Mouse (Mus musculus) heart, embryonic 13.5 days (tissue): ENCODE data around the gene Hist1h2bk. TPM values are rescaled to one million over a fixed set of nuclear protein-coding genes. Genes with fewer than 3 reads are reported as not detected.
"Not testable (repeated sequence)": the region's sequence is repeated elsewhere in the genome, so short reads cannot be mapped to it uniquely, and the experiment has no call there.

ENCODE experiments used
- ATAC-seq: fragments of 200-750 bp; cut with Nextera tagmentation; 2 replicates; pipeline ENCODE4 v1.8.0; 2017; ENCODE audit warnings: moderate TSS enrichment; ENCODE audit not compliant: insufficient number of reproducible peaks, low FRiP score, low TSS enrichment; ENCODE audit errors: extremely low read depth
- H3K27ac ChIP-seq: fragments of 300-500 bp; sonication (generic); replicated peaks from 2 replicates; pipeline ENCODE4 v1.5.1; 2015; ENCODE audit warnings: moderate library complexity, mild to moderate bottlenecking, inconsistent platforms
- H3K27me3 ChIP-seq: fragments of 300-500 bp; sonication (generic); replicated peaks from 2 replicates; pipeline ENCODE4 v1.6.1; 2015; ENCODE audit warnings: mild to moderate bottlenecking, inconsistent platforms
- H3K36me3 ChIP-seq: fragments of 300-500 bp; sonication (generic); 2 replicates; pipeline ENCODE4 v1.6.1; 2015; ENCODE audit warnings: mild to moderate bottlenecking, inconsistent platforms
- H3K4me1 ChIP-seq: fragments of 300-500 bp; sonication (generic); 2 replicates; pipeline ENCODE4 v1.6.1; 2015; ENCODE audit warnings: inconsistent platforms
- H3K4me2 ChIP-seq: fragments of 300-500 bp; sonication (generic); 2 replicates; pipeline ENCODE4 v1.6.1; 2015; ENCODE audit warnings: inconsistent platforms, mild to moderate bottlenecking, moderate library complexity
- H3K4me3 ChIP-seq: fragments of 300-500 bp; sonication (generic); 2 replicates; pipeline ENCODE4 v1.5.1; 2015; ENCODE audit warnings: moderate library complexity, mild to moderate bottlenecking, inconsistent platforms
- H3K9ac ChIP-seq: fragments of 300-500 bp; sonication (generic); 2 replicates; pipeline ENCODE4 v1.6.1; 2015; ENCODE audit warnings: inconsistent platforms, mild to moderate bottlenecking, moderate library complexity
- H3K9me3 ChIP-seq: fragments of 300-500 bp; sonication (generic); 2 replicates; pipeline ENCODE4 v1.6.1; 2016; ENCODE audit warnings: inconsistent platforms
- WGBS: fragments of 180-500 bp; shearing (Covaris S2); methylation state at CpG from one replicate; pipeline ENCODE4 v1.1.7; 2015; ENCODE audit warnings: mixed read lengths; 5-methylcytosine and 5-hydroxymethylcytosine counted together
- polyA plus RNA-seq: library from polyadenylated mRNA; unstranded; fragments of >200 nt; fragmentation: Nextera tagmentation; extraction: Ambion mirVana; gene quantifications from 2 replicates; pipeline ENCODE4 v1.2.1, GENCODE M21; 2015

Gene Hist1h2bk
- polyA plus RNA-seq, 1 experiment from 2014 or later: 3.1 TPM

DNA sequence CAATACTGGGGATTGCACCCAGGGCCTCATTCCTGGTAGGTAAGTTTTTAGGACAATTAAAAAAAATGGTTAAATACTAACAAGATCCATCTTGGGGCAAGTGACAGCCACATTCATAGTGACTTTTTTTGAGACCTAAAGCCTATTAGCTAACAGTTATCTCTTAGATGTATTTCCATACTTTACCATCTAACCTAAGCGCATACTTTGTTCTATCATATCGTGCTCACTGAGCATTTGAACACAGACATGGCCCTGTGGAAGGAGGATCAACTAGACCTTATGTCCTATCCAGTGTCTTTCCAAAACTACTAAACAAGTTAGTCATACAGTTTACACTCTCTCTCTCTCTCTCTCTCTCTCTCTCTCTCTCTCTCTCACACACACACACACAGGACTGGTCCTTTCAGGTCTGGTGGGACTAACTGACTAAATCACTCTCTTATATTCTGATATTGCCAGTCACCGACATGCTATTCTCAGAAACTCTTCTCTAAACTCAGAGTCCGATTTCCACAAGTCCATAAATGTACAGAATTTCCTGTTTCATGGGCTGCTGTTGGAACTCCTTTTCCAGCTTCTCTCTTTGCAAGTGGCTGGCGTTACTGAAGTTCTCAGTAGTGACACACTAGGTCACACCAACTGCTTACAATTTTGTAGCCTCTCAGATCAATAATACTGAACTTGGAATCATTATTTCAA is 1.8 kb upstream of the Hist1h2bk start:
- Histone ChIP-seq H3K4me3 (peak overlapping the region; percentile 53), H3K9ac (peak overlapping the region; percentile 84), H3K36me3 (no peaks in the 10 kb centered on the region), H3K9me3 (no peaks in the 10 kb centered on the region), H3K27ac (0 out of 2 replicates have a peak overlapping the region, but pooled peaks have one; percentile 80), H3K4me1 (peaks cover 37% of the 10 kb centered on the region), H3K27me3 (no peaks in the 10 kb centered on the region), H3K4me2 (peak overlapping the region; percentile 78)
- 52% methylated on average over 5 of the region's 5 CpGs for WGBS
- no peak for ATAC-seq

GRCm38 (mm10) chr13:22034443-22035266 is 1.0 kb upstream of the Hist1h2bk start:
- under 1% methylated on average over 14 of the region's 14 CpGs for WGBS
- ATAC-seq: no peak; the same call in 1 of the 2 replicates

DNA sequence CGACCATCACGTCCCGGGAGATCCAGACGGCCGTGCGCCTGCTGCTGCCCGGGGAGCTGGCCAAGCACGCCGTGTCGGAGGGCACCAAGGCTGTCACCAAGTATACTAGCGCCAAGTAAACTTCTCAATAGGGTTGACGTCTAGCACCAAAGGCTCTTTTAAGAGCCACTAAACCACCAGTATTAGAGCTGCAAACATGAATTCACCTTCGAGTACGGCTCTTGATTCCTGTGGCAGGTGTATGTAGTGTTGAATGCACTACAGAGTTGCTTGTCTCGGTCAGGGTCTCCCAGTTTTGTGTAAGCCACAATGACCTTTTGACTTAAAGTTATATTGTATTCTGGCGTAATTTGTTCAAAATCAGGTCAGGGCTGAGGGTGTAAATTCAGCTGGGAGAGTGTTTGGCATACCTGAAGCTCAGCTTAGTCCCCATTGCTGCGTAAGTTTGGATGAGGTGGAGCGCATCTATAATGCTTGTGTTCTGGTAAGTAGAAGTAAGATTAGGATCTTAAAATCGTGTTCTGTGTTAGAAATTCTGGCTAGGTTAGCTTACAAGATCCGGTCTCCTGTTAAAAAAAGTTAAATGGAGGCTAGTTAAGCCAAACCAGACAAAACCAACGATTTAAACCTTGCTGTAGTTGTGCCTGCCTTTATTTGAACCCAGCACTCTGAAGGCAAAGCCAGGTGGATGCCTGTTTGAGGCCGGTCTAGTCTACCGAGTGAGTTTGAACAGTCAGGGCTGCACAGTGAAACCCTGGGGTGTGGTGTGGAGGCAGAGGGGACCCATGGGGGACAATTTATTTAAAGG is 683 bp downstream of the Hist1h2bk start:
- WGBS: 4% methylated on average over 20 of the region's 23 CpGs
- Histone ChIP-seq H3K27ac (peak overlapping the region; percentile 81), H3K36me3 (no peaks in the 10 kb centered on the region), H3K9ac (peak overlapping the region; percentile 79), H3K4me2 (peak overlapping the region; percentile 78), H3K9me3 (no peaks in the 10 kb centered on the region), H3K4me1 (peaks cover 42% of the 10 kb centered on the region), H3K27me3 (no peaks in the 10 kb centered on the region), H3K4me3 (peak overlapping the region; percentile 53)
- ATAC-seq: no peak

More at GRCm38 (mm10) chr13:22034443-22035266, 1.0 kb upstream of the Hist1h2bk start:
- Histone ChIP-seq H3K27ac (peak overlapping the region; percentile 80), H3K4me3 (peak overlapping the region; percentile 53), H3K9me3 (no peaks in the 10 kb centered on the region), H3K4me1 (peaks cover 32% of the 10 kb centered on the region), H3K36me3 (no peaks in the 10 kb centered on the region), H3K9ac (peak overlapping the region; percentile 84), H3K27me3 (no peaks in the 10 kb centered on the region), H3K4me2 (peak overlapping the region; percentile 78)

GRCm38 (mm10) chr13:22036986-22037385 is 1.3 kb downstream of the Hist1h2bk start:
- Histone ChIP-seq H3K36me3 (no peaks in the 10 kb centered on the region), H3K9ac (peak overlapping the region; percentile 79), H3K4me1 (peaks cover 47% of the 10 kb centered on the region), H3K4me2 (peak overlapping the region; percentile 78), H3K9me3 (no peaks in the 10 kb centered on the region), H3K27me3 (no peaks in the 10 kb centered on the region), H3K4me3 (peak overlapping the region; percentile 53), H3K27ac (peak overlapping the region; percentile 81)
- WGBS: 65% methylated on average over 3 of the region's 3 CpGs
- ATAC-seq: no peak

DNA sequence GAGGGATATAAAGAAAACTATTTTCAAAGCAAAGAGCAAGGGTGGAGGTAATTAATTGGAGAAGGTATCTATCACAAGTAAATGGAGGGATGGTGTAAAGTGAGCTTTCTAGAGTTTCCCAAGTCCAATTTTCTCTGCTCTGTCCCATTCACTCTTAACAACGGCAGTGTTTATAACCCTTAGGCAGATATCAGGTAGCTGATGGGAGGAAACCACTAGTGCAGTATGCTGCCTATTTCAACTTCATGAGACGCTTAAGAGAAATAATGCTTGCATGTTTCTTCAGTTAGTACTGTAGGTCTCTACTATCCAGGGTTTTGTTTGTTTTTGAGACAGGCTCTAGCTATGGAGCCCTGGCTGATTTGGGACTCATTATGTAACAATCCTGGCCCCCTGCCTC is 1.7 kb downstream of the Hist1h2bk start:
- Histone ChIP-seq H3K27me3 (no peaks in the 10 kb centered on the region), H3K4me2 (peak overlapping the region; percentile 78; the same call in 1 of the 2 replicates), H3K36me3 (no peaks in the 10 kb centered on the region), H3K27ac (no peak overlapping the region), H3K4me1 (peaks cover 50% of the 10 kb centered on the region), H3K4me3 (no peak overlapping the region), H3K9me3 (no peaks in the 10 kb centered on the region), H3K9ac (no peak overlapping the region)
- 80% methylated on average over 2 of the region's 2 CpGs for WGBS
- no peak for ATAC-seq

DNA sequence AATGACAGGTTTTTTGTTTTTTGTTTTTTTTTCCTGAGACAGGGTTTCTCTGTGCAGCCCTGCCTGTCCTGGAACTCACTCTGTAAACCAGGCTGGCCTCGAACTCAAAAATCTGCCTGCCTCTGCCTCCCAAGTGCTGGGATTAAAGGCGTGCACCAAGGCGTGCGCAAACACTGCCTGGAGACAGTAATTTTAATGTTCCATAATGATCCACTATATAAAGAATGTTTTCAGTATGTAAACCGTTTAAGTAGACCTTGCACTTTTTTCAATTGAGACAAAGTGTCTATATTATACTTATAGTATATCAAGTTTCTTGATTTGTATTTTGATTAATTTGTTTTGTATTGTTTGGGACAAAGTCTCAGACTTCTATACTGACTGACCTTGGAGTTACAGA is 3.7 kb downstream of the Hist1h2bk start:
- no peak overlapping the region for H3K9ac ChIP-seq
- no peaks in the 10 kb centered on the region for H3K36me3 ChIP-seq
- no peak overlapping the region for H3K27ac ChIP-seq
- no peak for ATAC-seq
- 69% methylated on average over 5 of the region's 5 CpGs for WGBS
- no peak overlapping the region for H3K4me3 ChIP-seq
- H3K27me3 ChIP-seq: no peaks in the 10 kb centered on the region
- H3K4me2 ChIP-seq: peak overlapping the region; percentile 89
- peaks cover 50% of the 10 kb centered on the region for H3K4me1 ChIP-seq
- H3K9me3 ChIP-seq: no peaks in the 10 kb centered on the region

- Histone ChIP-seq H3K4me3 (peak overlapping the region; percentile 55), H3K4me1 (peaks cover 47% of the 10 kb centered on the region), H3K4me2 (peak overlapping the region; percentile 89), H3K9me3 (no peaks in the 10 kb centered on the region), H3K27me3 (no peaks in the 10 kb centered on the region), H3K9ac (peak overlapping the region; percentile 83), H3K36me3 (no peaks in the 10 kb centered on the region), H3K27ac (peak overlapping the region; percentile 91)
- no peak for ATAC-seq
- 10% methylated on average over 2 of the region's 2 CpGs for WGBS
These were observed 4.3 kb downstream of the Hist1h2bk start for GRCm38 (mm10) chr13:22039951-22040463.

DNA sequence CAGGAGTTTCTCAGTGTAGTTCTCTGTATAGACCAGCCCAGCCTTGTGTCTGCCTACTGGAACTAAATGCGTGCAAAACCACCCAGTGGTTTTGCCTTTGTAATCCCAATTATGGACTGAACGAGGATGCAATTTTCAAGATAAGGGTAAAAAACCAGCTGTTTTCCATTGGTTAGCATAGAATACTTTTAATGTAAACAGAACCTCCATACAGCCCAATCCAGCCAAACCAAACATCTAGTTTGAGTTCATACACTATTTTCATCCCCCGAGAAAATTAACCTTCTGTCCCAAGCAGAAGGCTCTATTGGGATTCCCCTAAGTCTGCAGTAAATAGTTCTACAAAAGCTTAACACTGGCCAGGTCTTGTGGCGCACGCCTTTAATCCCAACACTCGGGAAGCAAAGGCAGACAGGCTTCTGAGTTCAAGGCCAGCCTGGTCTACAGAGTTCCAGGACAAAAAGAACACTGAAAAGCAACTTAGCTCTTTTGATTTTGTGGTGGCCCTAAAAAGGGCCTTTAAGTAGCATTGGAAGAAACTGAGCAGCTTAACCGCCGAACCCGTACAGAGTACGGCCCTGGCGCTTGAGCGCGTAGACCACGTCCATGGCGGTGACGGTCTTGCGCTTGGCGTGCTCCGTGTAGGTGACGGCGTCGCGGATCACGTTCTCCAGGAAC is 4.9 kb downstream of the Hist1h2bk start:
- Histone ChIP-seq H3K36me3 (no peaks in the 10 kb centered on the region), H3K4me1 (peaks cover 47% of the 10 kb centered on the region), H3K9me3 (no peaks in the 10 kb centered on the region), H3K9ac (peak overlapping the region; percentile 83), H3K4me3 (peak overlapping the region; percentile 55), H3K4me2 (peak overlapping the region; percentile 89), H3K27ac (peak overlapping the region; percentile 91), H3K27me3 (no peaks in the 10 kb centered on the region)
- 1% methylated on average over 23 of the region's 24 CpGs for WGBS
- ATAC-seq: no peak

GRCm38 (mm10) chr13:22041142-22041536 is 5.5 kb downstream of the Hist1h2bk start, which contains the start of gene Hist1h4i:
Gene Hist1h4i, minus strand, starts transcription at chr13:22041362.
- not testable (repeated sequence) for H3K9me3 ChIP-seq, H3K27me3 ChIP-seq, H3K36me3 ChIP-seq
- peak within 1 kb of the TSS; percentile 83 for H3K9ac ChIP-seq
- peak within 1 kb of the TSS; percentile 55 for H3K4me3 ChIP-seq
- ATAC-seq: peak; percentile 65
- peak within 1 kb of the TSS; percentile 89 for H3K4me2 ChIP-seq
- under 1% methylated on average over 26 of the region's 27 CpGs for WGBS
- H3K27ac ChIP-seq: peak within 1 kb of the TSS; percentile 91
- H3K4me1 ChIP-seq: peaks cover 46% of the 10 kb centered on the region
